Mouse (Mus musculus) cerebellum, adult 9-11 months (tissue): ENCODE results near the gene Gm20777.
"Not testable (repeated sequence)": the region's sequence is repeated elsewhere in the genome, so short reads cannot be mapped to it uniquely, and the experiment has no call there.

ENCODE experiments used
- DNase-seq: peaks from one replicate; pipeline ENCODE4 v3.0.0; 2022

The Gm20777 gene

GRCm38 (mm10) chrY:10752350-10752749 lies at the start of gene Gm20777:
Gene Gm20777, minus strand, starts transcription at chrY:10752450.
- DNase-seq = not testable (repeated sequence)

DNA sequence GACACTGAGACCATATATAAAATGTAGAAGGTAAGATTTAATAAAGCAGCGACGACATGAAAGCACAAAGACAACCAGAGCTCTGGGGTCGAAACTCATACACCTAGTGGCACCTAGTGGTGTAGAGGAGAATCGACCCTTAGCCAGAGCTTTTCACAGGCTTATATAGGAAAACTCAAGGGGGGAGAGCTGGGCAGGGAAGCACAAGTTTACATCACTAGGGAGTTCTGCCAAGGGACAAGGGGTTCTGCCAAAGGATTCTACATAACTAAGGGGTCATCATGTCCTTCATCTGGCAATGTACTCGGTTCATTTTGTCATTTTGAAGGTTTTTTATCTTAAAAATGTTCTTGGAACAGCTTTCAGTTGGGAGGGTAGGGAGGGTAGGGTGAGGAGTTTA lies 42.7 kb downstream of the Gm20777 start:
- DNase-seq = peak; percentile 17

- peak; percentile 1 for DNase-seq
These were observed 43.5 kb downstream of the Gm20777 start for GRCm38 (mm10) chrY:10708761-10709160.

GRCm38 (mm10) chrY:10708226-10708625 lies 44.0 kb downstream of the Gm20777 start:
- peak; percentile 3 for DNase-seq

GRCm38 (mm10) chrY:10706686-10707085 lies 45.6 kb downstream of the Gm20777 start:
- peak; percentile 1 for DNase-seq
